Comparison of ENCODE assay signal across 18 mouse cellular contexts in genomic region chr19:56937911-56938310, GRCm38 (mm10).
"Had no signal": no experiment of that assay in that cellular context is flagged by ENCODE, and none has a peak within 500 bp of the region (broad histone marks: within the 10 kb centered on the region; RNA-seq: fewer than 3 reads in every experiment).

No protein-coding gene starts in this region.

- H3K27ac ChIP-seq: midbrain, embryonic 12.5 days; neural tube, embryonic 13.5 days; neural tube, embryonic 15.5 days had no signal

- H3K4me3 ChIP-seq: midbrain, embryonic 12.5 days; myocyte; neural tube, embryonic 13.5 days; neural tube, embryonic 15.5 days had no signal

- H3K4me1 ChIP-seq: midbrain, embryonic 12.5 days; neural tube, embryonic 13.5 days; neural tube, embryonic 15.5 days had no signal

- H3K9ac ChIP-seq: lung, embryonic 14.5 days; midbrain, embryonic 12.5 days; neural tube, embryonic 13.5 days; neural tube, embryonic 15.5 days had no signal

- DNase-seq: lung, adult 18-20 months; lung, embryonic 14.5 days; lung, postnatal 10 days; lung, postnatal 4 days; midbrain, embryonic 14.5 days; retina, postnatal 1 day; right cerebral cortex, adult 18-20 months; right cerebral cortex, postnatal 25 days; right cerebral cortex, postnatal 4 days; spleen, adult 18-20 months; thymus, adult 18-20 months; thymus, postnatal 14 days; thymus, postnatal 36 days had no signal

- H3K4me2 ChIP-seq: lung, embryonic 14.5 days; midbrain, embryonic 12.5 days; neural tube, embryonic 13.5 days; neural tube, embryonic 15.5 days had no signal

- H3K27me3 ChIP-seq: midbrain, embryonic 12.5 days; neural tube, embryonic 13.5 days; neural tube, embryonic 15.5 days had no signal

- H3K36me3 ChIP-seq: midbrain, embryonic 12.5 days; neural tube, embryonic 15.5 days had no signal

- ATAC-seq: midbrain, embryonic 16.5 days had no signal

- H3K9me3 ChIP-seq: midbrain, embryonic 12.5 days; neural tube, embryonic 13.5 days; neural tube, embryonic 15.5 days had no signal
